Mouse (Mus musculus): ENCODE results near the gene Pafah1b2. TPM values are rescaled to one million over a fixed set of nuclear protein-coding genes. Genes with fewer than 3 reads are reported as not detected.

Gene Pafah1b2
- total RNA-seq, 2 experiments from 2014 or later, result 29.3 to 68.6 TPM

DNA sequence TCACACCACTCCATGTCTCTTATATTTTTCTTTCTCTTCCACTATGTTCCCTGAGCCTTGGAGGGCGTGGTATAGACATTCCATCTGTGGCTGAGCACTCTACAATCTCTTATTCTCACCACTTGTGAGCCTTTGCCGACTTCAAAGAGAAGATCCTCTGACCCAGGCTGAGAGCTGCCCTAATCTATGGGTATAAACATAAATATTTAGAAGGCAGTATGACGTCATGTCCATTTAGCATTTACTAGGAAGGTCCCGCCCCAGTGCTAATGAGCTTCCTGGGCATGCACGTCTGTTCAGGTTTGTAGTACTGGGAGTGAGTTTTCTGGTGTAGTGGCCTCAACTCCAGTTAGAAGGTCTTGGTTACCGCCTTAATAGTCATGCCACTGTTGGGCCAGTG is 17.0 kb upstream of the Pafah1b2 start:
- no peak for ATAC-seq (replicated peaks; ENCODE audit: low FRiP score, poor library complexity, severe bottlenecking)

DNA sequence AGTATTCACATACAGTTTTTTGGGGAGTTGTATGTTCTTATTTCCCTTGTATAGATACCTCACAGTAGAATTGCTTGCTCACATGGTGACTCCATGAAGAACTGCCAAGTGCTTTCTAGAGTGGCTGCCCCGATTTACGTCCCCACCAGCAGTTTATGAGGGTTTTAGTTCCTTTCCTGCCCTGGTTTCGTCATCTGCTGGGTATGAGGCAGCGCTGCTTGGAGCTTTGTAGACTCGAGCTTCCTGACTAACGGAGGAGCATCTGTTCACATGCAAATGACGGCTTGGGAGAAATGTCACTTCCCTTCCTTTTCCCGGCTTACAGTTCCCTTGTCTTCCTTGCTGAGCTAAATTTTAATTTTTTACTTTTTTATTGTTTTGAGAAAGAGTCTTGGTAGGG is 15.5 kb upstream of the Pafah1b2 start:
- no peak for ATAC-seq (replicated peaks; ENCODE audit: low FRiP score, poor library complexity, severe bottlenecking)

DNA sequence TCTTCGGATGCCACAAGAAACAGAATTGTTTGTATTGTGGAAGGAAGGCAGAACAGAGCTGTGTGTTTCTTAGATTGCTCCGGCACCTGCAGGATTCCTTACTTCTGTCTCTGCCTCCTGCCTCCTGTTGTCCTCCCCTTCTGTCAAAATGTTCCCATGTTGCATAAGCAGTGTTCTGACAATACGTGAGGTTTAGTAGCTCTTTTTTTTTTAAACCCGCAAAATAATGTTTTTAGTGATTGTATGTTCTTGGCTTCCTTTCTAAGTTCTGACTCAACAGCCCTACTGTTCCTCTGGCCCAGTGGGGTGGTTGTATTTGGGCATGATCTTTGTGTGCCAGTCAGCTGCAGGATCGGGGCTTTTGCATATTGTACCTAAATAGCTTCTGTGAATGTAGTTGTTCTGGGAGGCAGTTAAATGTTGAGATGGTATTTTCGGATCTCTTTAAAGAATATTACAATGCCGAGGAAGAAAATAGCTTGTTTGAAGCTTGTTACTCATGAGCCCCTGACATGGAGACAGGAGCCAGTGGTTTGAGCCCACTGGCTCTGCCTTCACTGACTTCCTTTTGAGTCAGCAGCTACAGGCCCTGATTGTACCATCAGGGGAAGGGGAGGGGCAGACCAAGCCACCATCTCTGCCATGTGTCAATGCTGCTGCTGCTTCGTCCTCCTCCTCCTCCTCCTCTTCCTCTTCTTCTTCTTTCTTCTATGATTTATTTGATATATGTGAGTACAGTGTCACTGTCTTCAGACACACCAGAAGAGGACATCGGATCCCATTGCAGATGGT is 13.8 kb upstream of the Pafah1b2 start:
- no peak for ATAC-seq (replicated peaks; ENCODE audit: low FRiP score, poor library complexity, severe bottlenecking)

- no peak for ATAC-seq (replicated peaks; ENCODE audit: low FRiP score, poor library complexity, severe bottlenecking)
Measured at GRCm38 (mm10) chr9:46023591-46023990, 11.1 kb upstream of the Pafah1b2 start.

DNA sequence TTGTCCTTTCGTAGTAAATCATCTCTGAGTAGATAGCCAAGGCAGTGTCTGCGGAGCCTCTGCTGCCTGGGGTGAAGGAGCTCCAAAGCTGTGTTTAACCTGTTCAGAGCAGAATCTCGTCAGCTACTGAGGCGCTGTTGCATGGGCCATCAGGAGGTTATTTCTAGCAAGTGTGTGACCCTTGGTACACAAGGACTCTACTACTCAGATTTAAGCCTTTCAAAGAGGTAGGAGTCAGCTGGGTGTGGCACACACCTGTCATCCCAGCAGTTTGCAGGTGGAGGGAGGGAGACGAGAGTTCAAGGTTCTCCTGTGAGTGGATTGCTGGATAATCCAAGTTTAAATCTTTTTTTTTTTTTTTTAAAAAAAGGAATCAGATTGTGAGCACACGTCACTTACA is 7.5 kb upstream of the Pafah1b2 start:
- no peak for ATAC-seq (replicated peaks; ENCODE audit: low FRiP score, poor library complexity, severe bottlenecking)

- ATAC-seq (replicated peaks; ENCODE audit: low FRiP score, poor library complexity, severe bottlenecking), result no peak
Measured at GRCm38 (mm10) chr9:46018316-46018715, 5.8 kb upstream of the Pafah1b2 start.

- no peak for ATAC-seq (replicated peaks; ENCODE audit: low FRiP score, poor library complexity, severe bottlenecking)
Measured at GRCm38 (mm10) chr9:46016417-46016816, 3.9 kb upstream of the Pafah1b2 start.

- no peak for ATAC-seq (replicated peaks; ENCODE audit: low FRiP score, poor library complexity, severe bottlenecking)
Measured at GRCm38 (mm10) chr9:46015831-46016230, 3.3 kb upstream of the Pafah1b2 start.

DNA sequence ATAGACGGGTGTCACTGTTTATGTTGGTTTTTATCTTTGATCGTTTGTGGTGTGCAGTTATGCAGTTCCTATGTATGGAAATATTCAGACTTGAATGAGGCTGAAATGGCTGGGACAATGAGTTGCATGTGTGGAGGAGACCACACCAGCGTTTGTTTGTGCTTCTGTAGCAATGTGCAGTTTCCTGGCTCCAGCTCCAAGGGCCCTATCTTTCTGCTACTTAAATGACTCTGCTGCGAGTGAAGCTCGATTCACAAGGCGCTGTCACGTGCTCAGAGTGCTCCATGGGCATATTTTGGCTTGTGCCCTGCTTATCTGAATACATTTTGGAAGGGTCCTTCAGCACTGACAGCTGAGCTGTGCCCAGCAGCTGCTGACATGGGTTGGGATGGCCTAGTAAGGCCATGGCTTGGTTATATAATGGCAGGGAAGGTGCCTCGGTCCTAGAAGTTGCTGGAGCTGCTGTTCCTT is 2.6 kb upstream of the Pafah1b2 start:
- no peak for ATAC-seq (replicated peaks; ENCODE audit: low FRiP score, poor library complexity, severe bottlenecking)

- no peak for ATAC-seq (replicated peaks; ENCODE audit: low FRiP score, poor library complexity, severe bottlenecking)
Measured at GRCm38 (mm10) chr9:46014251-46014681, 1.8 kb upstream of the Pafah1b2 start.

GRCm38 (mm10) chr9:46013616-46014015 is 1.1 kb upstream of the Pafah1b2 start:
- no peak for ATAC-seq (replicated peaks; ENCODE audit: low FRiP score, poor library complexity, severe bottlenecking)

GRCm38 (mm10) chr9:46013009-46013586 is 608 bp upstream of the Pafah1b2 start:
- ATAC-seq (replicated peaks; ENCODE audit: low FRiP score, poor library complexity, severe bottlenecking), result no peak; the same call in 1 of the 2 replicates

GRCm38 (mm10) chr9:46011094-46011970 is 1.2 kb downstream of the Pafah1b2 start:
- ATAC-seq (replicated peaks; ENCODE audit: low FRiP score, poor library complexity, severe bottlenecking), result no peak

GRCm38 (mm10) chr9:46009669-46009983 is 2.9 kb downstream of the Pafah1b2 start:
- ATAC-seq (replicated peaks; ENCODE audit: low FRiP score, poor library complexity, severe bottlenecking), result no peak

GRCm38 (mm10) chr9:46008931-46009668 is 3.4 kb downstream of the Pafah1b2 start:
- ATAC-seq (replicated peaks; ENCODE audit: low FRiP score, poor library complexity, severe bottlenecking), result no peak

- ATAC-seq (replicated peaks; ENCODE audit: low FRiP score, poor library complexity, severe bottlenecking), result no peak
Measured at GRCm38 (mm10) chr9:46006224-46006623, 6.3 kb downstream of the Pafah1b2 start.

- no peak for ATAC-seq (replicated peaks; ENCODE audit: low FRiP score, poor library complexity, severe bottlenecking)
Measured at GRCm38 (mm10) chr9:46004529-46004928, 8.0 kb downstream of the Pafah1b2 start.

DNA sequence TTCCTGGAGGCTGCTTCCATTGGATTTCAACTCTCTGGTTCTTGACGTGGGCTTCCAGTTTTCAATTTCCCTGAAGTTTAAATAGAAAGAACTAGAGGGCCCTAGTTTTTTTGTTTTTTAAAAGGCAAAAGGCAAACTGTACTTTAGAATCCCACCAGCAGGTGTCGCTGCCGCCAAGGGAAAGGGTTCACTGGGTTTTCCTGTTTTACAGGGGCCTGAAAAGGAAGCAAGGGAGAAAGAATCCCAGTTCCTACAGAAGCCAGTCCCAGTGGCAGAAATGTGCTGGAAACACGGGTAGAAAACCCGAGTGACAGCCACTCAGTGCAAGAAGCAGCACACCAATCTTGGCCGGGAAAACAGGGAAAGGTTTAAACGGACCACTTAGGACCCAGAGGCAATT is 8.8 kb downstream of the Pafah1b2 start:
- ATAC-seq (replicated peaks; ENCODE audit: low FRiP score, poor library complexity, severe bottlenecking), result no peak

- ATAC-seq (replicated peaks; ENCODE audit: low FRiP score, poor library complexity, severe bottlenecking), result no peak
Measured at GRCm38 (mm10) chr9:45999009-45999408, 13.5 kb downstream of the Pafah1b2 start.

- ATAC-seq (replicated peaks; ENCODE audit: low FRiP score, poor library complexity, severe bottlenecking), result peak; percentile 37
Measured at GRCm38 (mm10) chr9:45985229-45985567, 27.3 kb downstream of the Pafah1b2 start.

Measured in erythroid progenitor cell, adult 5-6 weeks (primary cell).